Mouse (Mus musculus) C2C12 (cell line): ENCODE measurements around the gene Ttc30a2.
"Not testable (repeated sequence)": the region's sequence is repeated elsewhere in the genome, so short reads cannot be mapped to it uniquely, and the experiment has no call there.

ENCODE experiments used
- CEBPB ChIP-seq: IDR thresholded peaks from one replicate; pipeline ENCODE4 v1.6.1; 2011; ENCODE audit warnings: low read depth, mild to moderate bottlenecking, control low read depth, moderate library complexity
- CTCF ChIP-seq: IDR thresholded peaks from one replicate; pipeline ENCODE4 v1.5.1; 2011; ENCODE audit not compliant: control insufficient read depth, insufficient read depth, insufficient read length
- FOSL1 ChIP-seq: IDR thresholded peaks from one replicate; pipeline ENCODE4 v1.8.0; 2011; ENCODE audit warnings: mild to moderate bottlenecking, low read length; ENCODE audit not compliant: poor library complexity, insufficient read depth, severe bottlenecking
- MAX ChIP-seq: IDR thresholded peaks from one replicate; pipeline ENCODE4 v1.6.1; 2011; ENCODE audit warnings: mild to moderate bottlenecking, control low read depth
- MYOD1 ChIP-seq: IDR thresholded peaks from one replicate; pipeline ENCODE4 v1.6.1; 2011; ENCODE audit warnings: low read depth; ENCODE audit not compliant: control insufficient read depth, insufficient read length
- MYOG ChIP-seq: IDR thresholded peaks from one replicate; pipeline ENCODE4 v1.6.1; 2011; ENCODE audit not compliant: control insufficient read depth, insufficient read length; ENCODE audit errors: extremely low read depth
- USF1 ChIP-seq: IDR thresholded peaks from one replicate; pipeline ENCODE4 v1.6.1; 2011; ENCODE audit warnings: low read depth, mild to moderate bottlenecking, control low read depth, moderate library complexity

DNA sequence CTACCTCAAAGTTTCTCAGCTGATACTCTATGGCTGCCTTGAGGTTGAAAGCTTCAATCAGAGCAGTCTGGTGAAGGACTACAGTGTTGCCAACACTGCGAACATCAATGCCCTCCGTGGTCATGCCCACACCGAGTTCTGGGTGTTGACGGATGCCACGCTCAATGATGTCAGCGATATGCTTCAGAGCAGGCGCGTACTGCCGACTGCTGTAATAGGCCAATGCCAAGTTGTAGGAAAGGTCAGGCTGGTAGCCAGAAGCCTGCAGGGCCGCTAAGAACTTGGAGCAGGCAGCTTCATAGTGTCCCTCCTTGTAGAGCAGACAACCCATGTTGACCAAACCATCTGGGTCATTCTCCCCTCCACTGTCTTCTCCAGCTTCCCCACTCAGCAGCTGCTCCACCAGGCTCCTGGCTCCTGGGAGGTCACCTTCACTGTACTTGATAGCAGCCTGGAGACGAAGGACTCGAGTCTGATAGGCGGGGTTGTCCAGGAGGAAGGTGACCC is 3.0 kb upstream of the Ttc30a2 start:
- not testable (repeated sequence) for TF ChIP-seq CTCF, USF1, MYOD1, MYOG, FOSL1, MAX, CEBPB
